Mouse (Mus musculus) T-helper 2 cell (primary cell): ENCODE data around the gene Knstrn.

Experiments
- in situ Hi-C: fragments of 300-600 bp; cut with MboI, MseI; formaldehyde crosslinking; loops from one replicate; pipeline ENCODE4 v1.15.1; 2025; ENCODE audit warnings: high pct_unique_total_duplicates

Knstrn gene

GRCm38 (mm10) chr2:118899306-118899705 lies 85.5 kb downstream of the Knstrn start:
- in situ Hi-C loops = loop anchor here (10.0 kb wide), 1 partner anchor 245 kb away; no protein-coding TSS in a partner anchor

- in situ Hi-C loops = loop anchor here (10.0 kb wide), 1 partner anchor 245 kb away; no protein-coding TSS in a partner anchor
Observed at GRCm38 (mm10) chr2:118899981-118900825, 86.4 kb downstream of the Knstrn start, which contains the start of gene Bahd1. Gene Bahd1 (plus strand): TSS chr2:118900377.

DNA sequence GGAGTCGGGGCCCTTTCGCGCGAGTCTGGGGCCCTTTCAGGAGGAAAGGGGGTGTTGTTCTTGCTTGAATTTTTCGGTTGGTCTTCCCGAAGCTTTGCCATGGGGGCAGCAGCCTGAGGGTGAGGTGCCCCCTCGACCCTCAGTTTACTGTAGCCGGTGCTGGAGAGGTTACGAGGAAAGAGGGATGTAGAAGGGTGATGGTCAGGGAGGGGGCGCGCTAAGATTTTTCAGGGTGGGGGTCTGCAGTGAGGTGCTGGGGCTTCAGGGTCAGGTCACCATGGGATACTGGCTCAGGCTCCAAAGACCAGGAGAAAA lies 87.0 kb downstream of the Knstrn start:
- in situ Hi-C loops = no loop called here

DNA sequence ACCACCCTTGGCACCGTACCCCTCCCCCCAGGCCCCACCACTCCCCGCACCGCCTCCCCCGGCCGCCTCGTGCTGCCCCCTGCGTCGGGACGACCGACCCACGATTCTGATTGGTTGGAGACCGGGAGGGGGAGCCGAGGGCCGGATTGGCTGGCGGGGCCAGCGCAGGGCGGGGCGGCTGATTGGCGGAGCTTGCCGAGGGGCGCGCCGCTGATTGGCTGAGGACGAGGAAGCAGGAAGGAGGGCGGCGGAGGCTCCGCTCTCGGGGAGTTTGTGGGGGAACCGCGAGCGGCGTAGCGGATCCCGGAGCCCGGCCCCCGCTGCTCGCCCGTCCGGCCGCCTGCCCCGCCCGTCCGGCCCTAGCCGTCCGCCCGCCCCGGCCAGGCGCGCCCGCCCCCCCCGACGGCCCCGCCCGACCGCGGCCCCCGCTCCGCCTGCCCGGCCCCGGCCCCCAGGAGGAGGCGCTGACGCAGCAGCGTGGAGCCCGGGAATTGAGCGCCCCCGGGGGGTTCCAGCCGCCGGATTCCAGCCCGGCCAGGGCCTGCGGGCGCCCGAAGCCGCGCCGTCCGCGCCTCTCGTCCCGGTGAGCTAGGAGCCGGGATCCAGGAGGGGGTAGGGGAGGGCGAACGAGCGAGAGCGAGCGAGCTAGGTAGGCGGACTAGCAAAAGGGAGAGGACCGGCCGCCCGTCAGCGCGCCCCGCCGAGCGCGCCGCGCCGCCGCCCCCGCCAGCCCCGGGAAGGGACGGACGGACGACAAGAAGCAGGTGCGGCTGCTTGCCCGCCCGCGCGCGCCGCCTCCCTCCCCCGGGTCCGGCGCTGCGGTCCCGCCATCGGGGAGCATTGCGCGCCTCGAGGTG lies 87.6 kb downstream of the Knstrn start:
- in situ Hi-C loops = no loop called here

- in situ Hi-C loops = no loop called here
Observed at GRCm38 (mm10) chr2:118902051-118903025, 88.5 kb downstream of the Knstrn start.

GRCm38 (mm10) chr2:118903333-118903741 lies 89.5 kb downstream of the Knstrn start:
- in situ Hi-C loops = no loop called here
